Mouse (Mus musculus) retina, postnatal 1 day (tissue): ENCODE data around the gene Ccl2.
A peak's percentile ranks its signal among the peaks of the same experiment; 100 is the strongest.

ENCODE experiments used
- DNase-seq: peaks from one replicate; pipeline ENCODE4 v3.0.0-alpha.2; 2012

Ccl2 gene

GRCm38 (mm10) chr11:82035356-82035755 is at the start of gene Ccl2:
Gene Ccl2, plus strand, starts transcription at chr11:82035571.
- no peak for DNase-seq

- peak; percentile 82 for DNase-seq
Measured at GRCm38 (mm10) chr11:81996172-81996841, 39.1 kb upstream of the Ccl2 start.

- DNase-seq, result no peak
Measured at GRCm38 (mm10) chr11:81997085-81997484, 38.3 kb upstream of the Ccl2 start.

GRCm38 (mm10) chr11:81998646-81999045 is 36.7 kb upstream of the Ccl2 start:
- no peak for DNase-seq

- DNase-seq, result no peak
Measured at GRCm38 (mm10) chr11:81999469-81999868, 35.9 kb upstream of the Ccl2 start.

DNA sequence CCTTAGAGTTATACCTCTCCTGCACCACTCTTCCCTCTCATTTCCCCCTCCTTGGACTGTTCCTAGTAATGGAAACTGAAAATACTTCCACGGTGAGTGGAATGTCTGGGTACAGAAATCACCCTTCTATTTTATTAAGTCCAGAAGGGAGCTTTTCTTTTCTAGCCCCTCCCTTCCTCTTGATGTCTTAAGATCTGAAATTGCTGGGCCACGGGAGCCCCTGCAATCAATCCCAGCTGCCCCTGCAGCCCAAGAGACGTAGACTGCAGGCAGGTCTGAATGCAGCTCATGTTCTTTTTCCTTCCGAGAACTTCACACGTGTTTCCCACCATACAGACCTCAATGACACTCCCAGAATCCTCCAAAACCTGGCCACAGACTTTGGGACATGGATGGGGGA is 34.8 kb upstream of the Ccl2 start:
- no peak for DNase-seq

GRCm38 (mm10) chr11:82004810-82005209 is 30.6 kb upstream of the Ccl2 start:
- DNase-seq, result no peak

DNA sequence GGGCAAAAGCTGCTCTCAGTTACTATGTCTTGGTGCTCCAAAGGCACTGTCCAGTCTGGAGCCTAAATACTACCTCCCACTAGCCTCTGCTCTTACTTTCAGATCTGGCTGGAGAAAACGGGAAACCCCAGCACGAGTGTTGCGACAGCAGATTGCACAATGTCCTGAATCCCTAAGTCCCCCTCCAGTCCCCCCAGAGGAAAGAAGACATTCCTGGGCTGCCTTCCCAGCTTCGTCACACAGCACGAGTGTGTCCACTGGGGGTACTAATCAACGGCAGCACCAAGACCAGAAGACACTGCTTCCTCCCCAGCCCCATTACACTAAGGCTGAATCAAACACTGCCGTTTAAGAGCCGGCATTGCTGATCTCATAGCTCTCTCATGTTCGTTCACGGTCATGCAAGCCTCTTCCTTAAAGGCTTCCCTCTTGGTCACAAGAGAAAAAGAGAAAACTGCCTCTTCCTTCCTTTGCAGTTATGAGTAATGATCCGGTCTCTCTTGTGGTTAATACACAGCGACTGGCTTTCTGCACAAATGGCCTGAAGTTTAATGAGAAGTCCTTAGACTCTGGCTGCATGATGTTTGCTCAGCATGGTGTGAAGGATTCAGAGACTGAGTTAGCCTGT is 28.5 kb upstream of the Ccl2 start:
- no peak for DNase-seq

- no peak for DNase-seq
Measured at GRCm38 (mm10) chr11:82010115-82010514, 25.3 kb upstream of the Ccl2 start.

- DNase-seq, result no peak
Measured at GRCm38 (mm10) chr11:82011411-82012193, 23.8 kb upstream of the Ccl2 start.

DNA sequence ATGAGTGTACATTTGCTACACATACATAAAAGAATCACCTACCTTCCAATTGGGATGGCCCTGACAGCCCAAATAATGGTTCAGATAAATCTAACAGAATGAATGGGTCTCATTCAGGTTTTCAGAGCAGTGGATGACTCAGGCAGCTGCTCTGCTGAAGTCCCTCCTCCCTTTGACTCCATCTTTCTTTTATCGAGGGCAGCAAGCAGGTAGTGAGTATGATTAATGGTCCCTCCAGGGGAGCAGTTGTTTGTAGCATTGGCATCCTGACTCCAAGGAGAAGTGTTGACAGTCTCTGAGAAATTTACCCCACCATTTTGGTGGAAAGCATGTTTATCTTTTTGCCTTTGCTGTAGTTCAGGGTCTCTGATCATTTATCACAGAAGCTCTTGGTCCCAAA is 21.6 kb upstream of the Ccl2 start:
- no peak for DNase-seq

- no peak for DNase-seq
Measured at GRCm38 (mm10) chr11:82015066-82015465, 20.3 kb upstream of the Ccl2 start.

DNA sequence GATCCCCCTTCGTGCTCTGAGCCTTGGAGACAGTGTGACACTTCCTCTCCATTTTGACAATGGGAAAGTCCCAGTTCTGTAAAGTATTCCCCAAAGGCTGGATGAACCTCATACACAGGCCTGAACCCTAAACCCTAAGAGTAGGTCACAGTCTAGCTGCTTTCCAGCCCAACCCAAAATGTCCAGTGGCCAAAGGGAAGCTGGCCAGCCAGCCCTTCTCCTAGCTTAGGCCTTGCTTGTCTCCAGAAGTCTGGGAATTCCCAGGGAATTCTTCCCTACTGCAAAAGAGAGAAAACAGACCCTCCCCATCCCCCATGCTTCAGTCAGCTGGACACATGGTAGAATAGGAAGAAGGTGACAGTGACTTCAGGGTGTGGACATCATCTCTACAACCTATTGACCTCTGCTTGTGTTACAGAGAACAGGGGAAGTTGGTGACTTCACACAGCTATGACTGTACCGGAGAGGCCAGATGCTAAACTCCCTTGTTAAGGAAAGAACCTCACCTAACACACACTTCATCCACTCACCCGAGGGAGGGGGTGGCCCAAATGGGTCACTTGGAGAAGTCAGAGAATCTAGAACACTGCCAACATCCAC is 19.1 kb upstream of the Ccl2 start:
- no peak for DNase-seq

- DNase-seq, result no peak
Measured at GRCm38 (mm10) chr11:82019389-82019788, 16.0 kb upstream of the Ccl2 start.

DNA sequence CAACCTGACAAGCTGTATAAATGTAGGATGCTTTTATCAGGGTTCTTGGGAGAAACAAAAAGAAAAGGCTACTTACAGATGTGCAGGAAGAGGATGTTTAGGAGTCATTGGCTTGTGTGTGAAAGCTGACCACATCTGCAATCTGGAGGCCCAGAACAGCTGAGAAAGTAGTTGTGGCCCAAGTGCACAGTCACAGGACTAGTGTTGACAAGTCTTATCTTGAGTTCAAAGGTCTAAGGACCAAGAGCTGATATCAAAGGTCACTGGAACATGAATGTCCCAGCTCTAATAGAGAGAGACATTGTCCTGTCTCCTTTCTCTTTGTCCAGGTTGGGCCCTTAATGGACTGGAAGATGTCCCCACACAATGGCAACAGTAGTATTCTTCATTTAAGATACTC is 15.6 kb upstream of the Ccl2 start:
- no peak for DNase-seq

GRCm38 (mm10) chr11:82021406-82021805 is 14.0 kb upstream of the Ccl2 start:
- DNase-seq, result no peak

GRCm38 (mm10) chr11:82022504-82023056 is 12.8 kb upstream of the Ccl2 start:
- DNase-seq, result no peak

GRCm38 (mm10) chr11:82023769-82024168 is 11.6 kb upstream of the Ccl2 start:
- DNase-seq, result no peak

- no peak for DNase-seq
Measured at GRCm38 (mm10) chr11:82030171-82030570, 5.2 kb upstream of the Ccl2 start.

GRCm38 (mm10) chr11:82032136-82032535 is 3.2 kb upstream of the Ccl2 start:
- no peak for DNase-seq

GRCm38 (mm10) chr11:82032678-82033344 is 2.6 kb upstream of the Ccl2 start:
- DNase-seq, result peak; percentile 11

DNA sequence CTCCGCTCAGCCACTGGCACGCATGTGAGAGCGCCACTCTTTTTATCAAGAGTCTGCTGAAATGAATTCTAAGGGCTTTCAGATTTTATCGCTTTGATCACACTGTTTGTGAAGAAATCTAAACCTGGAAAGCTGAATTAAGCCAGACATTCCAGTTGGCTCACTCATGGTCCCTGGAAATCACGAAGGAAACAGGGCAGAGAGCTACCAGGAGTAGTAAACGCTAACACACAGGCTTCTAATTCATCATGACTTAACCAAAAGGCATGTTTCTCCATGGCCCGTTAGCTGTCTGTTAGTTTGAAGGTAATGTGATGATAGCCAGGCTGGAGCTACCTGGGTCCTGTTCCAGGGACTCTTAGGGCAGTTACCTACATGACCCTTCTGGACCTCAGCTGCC is 925 bp upstream of the Ccl2 start:
- no peak for DNase-seq

GRCm38 (mm10) chr11:82035857-82036256 is 486 bp downstream of the Ccl2 start:
- DNase-seq, result no peak
